Mouse (Mus musculus) Patski (cell line): ENCODE measurements around the gene Dock10. TPM values are rescaled to one million over a fixed set of nuclear protein-coding genes. Genes with fewer than 3 reads are reported as not detected.

Source experiments
- ATAC-seq: fragments of 100-300 bp; one replicate; pipeline ENCODE4 v1.8.0; 2021
- CTCF ChIA-PET: fragments of 350-600 bp; sonication (Branson Sonifier 250); formaldehyde crosslinking; loops from one replicate; lab custom pipeline; 2022; ENCODE audit warnings: inconsistent platforms; lab: Charles Lee
- POLR2A ChIA-PET: fragments of 350-600 bp; sonication (Branson Sonifier 250); formaldehyde crosslinking; loops from one replicate; lab custom pipeline; 2022; ENCODE audit warnings: antibody characterized with exemption, inconsistent platforms; lab: Charles Lee
- DNase-seq: peaks from one replicate; pipeline ENCODE4 v3.0.0-alpha.2; 2011; ENCODE audit warnings: low read depth, low spot score
- H3K27me3 ChIP-seq: fragments of 371-371 bp; one replicate; pipeline ENCODE4 v1.5.1; 2021
- CTCF ChIP-seq: fragments of 100-300 bp; IDR thresholded peaks from one replicate; pipeline ENCODE4 v1.5.1; 2021
- in situ Hi-C: fragments of 300-500 bp; cut with MboI; formaldehyde crosslinking; loops from 3 replicates; pipeline ENCODE4 v1.11.1; 2018; ENCODE audit warnings: low pct_unique_long_range_greater_than_20kb, mixed read lengths
- polyA plus RNA-seq: library from polyadenylated mRNA; unstranded; gene quantifications from one replicate; pipeline ENCODE4 v1.2.3, GENCODE M21; 2021

Dock10 gene
- polyA plus RNA-seq, 1 experiment from 2014 or later = 0.04 TPM

DNA sequence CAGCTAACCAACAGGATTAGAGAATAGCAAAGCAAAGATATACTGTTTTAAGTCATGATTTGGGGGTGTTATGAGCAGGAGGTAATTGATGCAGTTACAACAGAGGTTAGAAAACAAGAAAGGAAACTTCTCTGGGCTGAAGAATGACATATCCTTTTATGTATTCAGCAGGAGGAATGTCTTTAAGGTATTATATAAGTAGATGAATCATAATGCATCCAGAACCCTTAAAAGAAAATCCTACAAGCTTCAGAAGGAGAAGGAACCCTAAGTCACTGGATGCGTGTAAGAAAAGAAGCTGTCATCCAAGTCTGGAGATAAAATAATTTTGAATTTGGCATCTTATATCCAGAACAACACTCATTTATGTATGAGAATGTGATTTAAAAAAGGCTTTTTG, 285.9 kb downstream of the Dock10 start:
- ATAC-seq (no peak), DNase-seq (no peak)
- no peak for TF ChIP-seq CTCF
- in situ Hi-C loops = no loop called here
- H3K27me3 ChIP-seq = peaks cover 10% of the 10 kb centered on the region
- ChIA-PET CTCF (no interaction called here), POLR2A (no interaction called here)

DNA sequence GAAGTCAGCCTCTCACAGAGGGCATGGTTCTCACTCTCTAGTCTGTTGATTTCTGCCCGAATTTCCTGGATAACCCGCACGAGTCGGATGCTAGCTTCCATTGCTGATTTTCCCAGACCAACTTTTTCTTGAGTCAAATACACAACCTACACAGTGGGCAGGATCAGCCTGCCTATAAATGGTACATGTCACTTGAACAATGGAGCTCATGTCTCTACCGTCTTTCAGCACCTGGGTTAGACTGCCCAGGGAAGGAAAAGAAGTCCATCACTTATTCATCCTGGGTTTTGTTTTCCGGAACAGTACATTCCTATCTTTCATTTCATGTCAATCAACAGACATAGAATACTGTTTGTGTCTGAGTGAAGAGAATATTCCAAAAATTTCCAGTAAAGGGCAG, 297.0 kb downstream of the Dock10 start, which contains the start of gene Gm45261:
Gene Gm45261 (minus strand): TSS at position 101 of the 400 bp plus-strand sequence.
- ChIA-PET POLR2A (no interaction called here), CTCF (no interaction called here)
- DNase-seq (no peak), ATAC-seq (no peak)
- peaks cover 15% of the 10 kb centered on the region for H3K27me3 ChIP-seq
- TF ChIP-seq CTCF = no peak
- in situ Hi-C loops = no loop called here

DNA sequence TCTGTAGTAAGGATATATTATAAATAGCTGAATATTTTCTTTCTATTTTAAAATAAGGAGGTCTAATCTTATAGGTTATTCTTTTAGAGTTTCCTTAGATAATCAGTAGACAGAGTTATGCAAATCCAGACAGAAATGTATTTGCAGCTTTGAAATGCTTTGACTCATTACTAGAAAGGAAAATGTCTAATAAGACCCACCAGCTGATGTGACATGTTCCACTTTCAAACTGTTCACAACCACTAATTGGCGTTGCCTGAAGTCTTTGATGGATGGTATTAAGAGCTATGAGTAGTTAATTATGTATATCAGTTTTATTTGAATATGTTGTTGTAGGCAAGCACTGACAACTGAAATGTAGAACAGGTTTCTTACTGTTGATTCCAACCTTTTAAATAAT, 298.4 kb downstream of the Dock10 start:
- no peak for TF ChIP-seq CTCF
- CTCF ChIA-PET = no interaction called here
- no peak for DNase-seq
- ATAC-seq = no peak
- in situ Hi-C loops = no loop called here
- POLR2A ChIA-PET = no interaction called here
- H3K27me3 ChIP-seq = peaks cover 9% of the 10 kb centered on the region

DNA sequence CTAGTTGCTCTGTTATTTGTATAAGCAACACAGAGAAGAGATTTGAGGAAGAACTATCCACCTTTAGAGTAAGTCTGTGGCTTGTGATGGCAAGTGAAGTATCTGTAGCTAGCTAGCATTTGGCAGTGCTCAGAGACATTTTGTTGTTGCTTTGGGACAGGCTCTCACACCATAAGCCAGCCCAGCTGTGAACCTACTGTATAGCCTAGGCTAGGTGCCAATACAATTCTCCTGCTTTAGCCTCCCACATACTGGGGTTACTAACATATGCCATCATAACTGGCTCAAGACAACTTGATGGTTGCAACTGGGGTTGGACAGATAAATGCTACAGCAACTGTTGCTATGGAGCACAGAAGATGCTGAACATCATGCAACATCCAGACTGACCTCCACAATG, 298.9 kb downstream of the Dock10 start:
- in situ Hi-C loops = no loop called here
- CTCF ChIA-PET = no interaction called here
- no peak for TF ChIP-seq CTCF
- ATAC-seq = no peak
- DNase-seq = no peak
- POLR2A ChIA-PET = no interaction called here
- peaks cover 6% of the 10 kb centered on the region for H3K27me3 ChIP-seq

GRCm38 (mm10) chr1:80453971-80454370, 304.4 kb downstream of the Dock10 start:
- peaks cover 13% of the 10 kb centered on the region for H3K27me3 ChIP-seq
- ChIA-PET POLR2A (no interaction called here), CTCF (no interaction called here)
- TF ChIP-seq CTCF = no peak
- DNase-seq = no peak
- in situ Hi-C loops = no loop called here
- no peak for ATAC-seq

GRCm38 (mm10) chr1:80451914-80452549, 306.3 kb downstream of the Dock10 start:
- no peak for TF ChIP-seq CTCF
- in situ Hi-C loops = no loop called here
- DNase-seq (no peak), ATAC-seq (no peak)
- POLR2A ChIA-PET = no interaction called here
- peaks cover 10% of the 10 kb centered on the region for H3K27me3 ChIP-seq
- CTCF ChIA-PET = no interaction called here
